Mouse (Mus musculus) left cerebral cortex, adult 9 months (tissue): ENCODE data around the gene Nrgn.

Experiments used
- DNase-seq, 2 experiments: peaks; one replicate each; pipeline ENCODE4 v3.0.0; 2022; ENCODE audit warnings: low spot score in 2 of 2

Gene Nrgn

DNA sequence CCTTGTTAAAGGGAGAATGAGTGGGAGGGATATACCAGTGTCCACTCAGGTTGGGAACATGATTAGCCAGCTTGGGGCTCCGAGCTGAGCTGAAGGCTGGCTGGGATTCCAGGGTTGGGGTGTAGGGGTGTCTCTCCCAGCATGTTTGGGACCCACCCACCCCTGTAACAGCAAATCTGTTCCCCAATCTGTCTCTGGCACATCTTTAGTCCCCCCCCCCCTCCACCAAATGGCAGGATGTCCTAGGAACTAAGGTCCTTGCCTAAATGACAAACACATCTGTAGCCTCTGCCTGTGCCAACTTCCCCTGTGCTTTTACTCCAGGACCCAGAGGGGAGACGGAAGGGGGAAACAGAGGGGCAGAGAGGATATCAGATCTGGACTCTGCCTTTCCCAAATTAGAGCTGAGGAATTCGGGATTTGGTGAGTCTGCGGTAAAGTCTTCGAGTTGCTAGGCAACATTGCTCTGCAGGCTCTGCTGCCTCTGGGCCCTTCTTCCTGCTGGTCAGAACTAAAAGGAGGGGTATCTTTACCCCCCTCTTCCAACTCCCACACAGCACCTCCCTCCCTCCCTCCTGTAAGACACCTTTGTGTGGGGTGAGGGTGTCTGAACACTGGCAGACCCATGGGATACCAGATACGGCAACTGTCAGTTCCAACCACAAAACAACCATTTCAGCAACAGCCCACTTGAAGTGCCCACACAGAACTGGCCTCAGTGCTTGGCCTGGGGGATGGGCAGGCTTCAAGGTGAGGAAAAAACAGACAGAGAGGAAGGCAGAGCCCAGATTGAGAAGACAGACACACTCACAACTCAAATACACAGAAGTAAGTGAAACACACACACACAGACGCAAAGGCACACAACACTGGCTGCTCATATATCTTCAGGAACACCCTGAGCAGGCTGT is 2.4 kb upstream of the Nrgn start, which contains the start of gene Siae:
Gene Siae (plus strand): TSS at position 861 of the 911 bp plus-strand sequence.
- peak in 1 of 2 experiments; percentile 72 for DNase-seq

GRCm38 (mm10) chr9:37554279-37554678 is 1.6 kb upstream of the Nrgn start:
- no peak for DNase-seq

GRCm38 (mm10) chr9:37551751-37552531 is 763 bp downstream of the Nrgn start:
- DNase-seq: no peak

- DNase-seq: no peak
Observed at GRCm38 (mm10) chr9:37550435-37550834, 2.3 kb downstream of the Nrgn start.

DNA sequence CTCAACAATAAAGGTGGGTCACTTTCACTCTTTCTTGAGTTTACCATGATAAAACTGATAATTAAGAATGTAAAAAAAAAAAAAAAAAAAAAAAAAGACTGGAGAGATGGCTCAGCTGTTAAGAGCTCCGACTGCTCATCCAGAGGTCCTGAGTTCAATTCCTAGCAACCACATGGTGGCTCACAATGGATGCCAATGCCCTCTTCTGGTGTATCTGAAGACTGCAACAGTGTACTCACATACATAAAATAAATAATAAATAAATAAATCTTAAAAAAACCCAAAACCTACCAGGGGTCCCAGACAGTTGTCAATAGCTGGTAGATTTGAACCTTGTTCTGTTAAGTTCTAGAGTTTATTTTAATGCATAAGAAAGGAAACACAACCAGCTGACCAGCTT is 5.8 kb downstream of the Nrgn start:
- no peak for DNase-seq

DNA sequence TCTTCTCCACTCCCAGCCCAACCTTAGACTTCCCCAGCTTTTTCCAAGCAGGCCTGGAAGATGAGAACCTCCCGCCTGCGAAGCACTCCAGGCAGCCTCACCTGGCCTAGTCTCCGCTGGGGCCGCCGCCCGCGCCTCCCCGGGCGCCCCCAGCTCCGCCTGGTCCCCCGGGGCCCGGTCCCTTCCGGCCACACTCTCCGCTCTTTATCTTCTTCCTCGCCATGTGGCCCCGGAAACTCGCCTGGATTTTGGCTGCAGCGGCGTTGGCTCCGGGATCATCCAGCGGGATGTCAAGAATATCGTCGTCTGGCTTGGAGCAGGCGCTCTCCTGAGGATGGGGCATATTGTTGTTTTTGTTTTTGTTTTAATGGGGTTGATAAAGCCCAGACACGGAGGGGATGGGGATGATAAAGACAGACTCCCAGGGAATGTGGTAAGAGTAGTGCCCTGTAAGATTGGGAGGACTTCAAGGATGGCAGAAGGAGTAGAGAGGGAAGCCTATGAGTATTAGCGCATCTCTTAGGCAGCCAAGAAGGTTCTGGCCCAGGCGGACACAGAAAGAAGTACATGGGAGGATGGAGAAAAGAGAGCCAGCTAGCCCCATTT is 6.8 kb downstream of the Nrgn start:
- no peak for DNase-seq

GRCm38 (mm10) chr9:37545166-37545610 is 7.5 kb downstream of the Nrgn start:
- DNase-seq: no peak

DNA sequence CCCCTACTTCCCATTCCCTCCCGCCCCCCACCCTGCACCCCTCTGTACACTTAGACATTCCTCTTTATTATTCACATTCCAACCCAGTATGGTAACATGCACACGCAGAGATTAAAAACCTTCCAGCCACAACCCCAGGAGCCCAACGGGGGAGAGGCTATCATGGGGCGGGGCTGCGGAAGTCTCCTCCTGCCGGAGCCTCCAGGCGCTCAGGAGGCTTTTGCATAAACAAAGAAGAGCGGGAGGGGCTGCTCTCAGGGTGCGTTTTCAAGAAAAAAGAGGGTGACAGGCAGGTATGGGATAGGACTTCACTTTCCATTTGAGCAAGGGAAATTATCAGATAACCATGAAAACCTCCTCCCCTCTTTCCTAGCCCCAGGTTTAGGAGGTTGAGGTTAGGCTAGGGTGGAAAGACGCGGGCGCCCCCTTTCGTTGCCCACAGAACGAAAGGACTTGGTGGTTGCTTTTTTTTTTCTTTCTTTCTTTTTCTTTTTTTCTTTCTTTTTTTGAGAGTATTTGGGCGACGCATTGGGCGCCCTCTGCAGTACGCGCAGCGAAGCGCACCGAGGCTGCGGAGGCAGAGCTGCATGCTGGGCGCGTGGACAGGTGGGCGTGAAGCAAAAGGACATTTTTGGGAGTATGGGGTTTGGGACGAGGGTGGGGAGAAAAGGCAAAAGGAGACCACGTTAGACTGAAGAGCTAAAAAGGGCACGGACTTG is 8.1 kb downstream of the Nrgn start:
- DNase-seq: peak in 1 of 2 experiments; percentile 84

DNA sequence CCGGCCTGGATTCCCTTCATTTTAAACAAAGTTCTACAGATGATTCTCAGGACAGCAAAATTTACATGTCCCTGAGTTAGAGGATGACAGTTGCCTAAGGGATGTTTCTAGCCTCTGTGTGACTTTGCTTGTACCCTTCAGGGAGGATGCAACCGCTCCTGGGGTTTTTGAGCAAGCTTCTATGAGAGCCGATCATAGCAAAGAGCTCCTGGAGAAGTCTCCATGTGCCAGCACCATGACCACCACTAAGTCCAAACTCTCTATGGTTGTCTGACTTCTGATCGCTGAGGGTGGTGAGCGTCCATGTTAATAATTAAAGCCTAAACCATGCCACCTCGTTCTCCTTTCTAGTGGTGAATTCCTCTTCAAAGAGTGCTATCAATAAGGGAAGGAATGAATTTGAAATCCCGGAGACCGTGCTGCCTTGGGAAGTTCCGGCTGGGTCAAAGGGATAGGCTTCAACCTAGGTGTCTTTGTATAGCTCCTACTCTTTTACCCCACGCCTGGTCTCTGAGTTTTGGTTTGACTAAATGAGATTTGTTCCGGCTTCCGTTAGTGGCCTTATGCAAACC is 8.7 kb downstream of the Nrgn start:
- no peak for DNase-seq

DNA sequence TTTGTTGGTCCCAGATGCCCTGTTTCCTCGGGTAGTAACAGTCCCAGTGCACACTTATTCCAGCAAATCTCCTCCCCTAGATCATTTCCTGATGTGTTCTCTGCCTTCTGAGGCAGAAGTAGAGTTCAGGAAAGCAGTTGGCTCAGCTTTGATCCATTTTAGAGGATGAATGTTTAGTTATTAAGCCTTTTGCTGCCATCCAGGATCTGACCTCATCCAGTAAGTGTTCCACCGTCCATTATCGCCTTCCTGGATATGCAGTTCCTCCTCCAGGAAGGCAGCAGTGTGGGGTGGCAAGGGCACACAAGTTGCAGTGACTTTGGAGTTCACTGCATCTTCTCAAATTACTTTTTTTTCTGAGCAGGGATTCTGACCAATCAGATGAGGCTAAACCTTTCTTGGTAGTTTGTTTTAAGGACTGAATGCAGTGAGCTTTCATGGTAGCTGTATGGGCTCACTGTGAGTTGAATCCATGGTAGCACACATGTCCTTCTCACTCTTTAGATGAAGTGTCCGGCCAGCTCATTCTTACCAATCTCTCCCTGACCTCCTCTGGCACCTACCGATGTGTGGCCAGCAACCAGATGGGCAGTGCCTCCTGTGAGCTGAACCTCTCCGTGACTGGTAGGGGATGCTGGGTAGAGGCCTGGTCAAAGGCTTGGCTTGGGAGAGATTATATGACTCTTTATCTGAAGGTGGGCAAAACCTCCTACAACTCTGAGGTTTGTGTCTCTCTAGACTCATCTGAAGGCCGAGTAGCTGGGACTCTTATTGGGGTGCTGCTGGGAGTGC is 10.7 kb downstream of the Nrgn start:
- no peak for DNase-seq

DNA sequence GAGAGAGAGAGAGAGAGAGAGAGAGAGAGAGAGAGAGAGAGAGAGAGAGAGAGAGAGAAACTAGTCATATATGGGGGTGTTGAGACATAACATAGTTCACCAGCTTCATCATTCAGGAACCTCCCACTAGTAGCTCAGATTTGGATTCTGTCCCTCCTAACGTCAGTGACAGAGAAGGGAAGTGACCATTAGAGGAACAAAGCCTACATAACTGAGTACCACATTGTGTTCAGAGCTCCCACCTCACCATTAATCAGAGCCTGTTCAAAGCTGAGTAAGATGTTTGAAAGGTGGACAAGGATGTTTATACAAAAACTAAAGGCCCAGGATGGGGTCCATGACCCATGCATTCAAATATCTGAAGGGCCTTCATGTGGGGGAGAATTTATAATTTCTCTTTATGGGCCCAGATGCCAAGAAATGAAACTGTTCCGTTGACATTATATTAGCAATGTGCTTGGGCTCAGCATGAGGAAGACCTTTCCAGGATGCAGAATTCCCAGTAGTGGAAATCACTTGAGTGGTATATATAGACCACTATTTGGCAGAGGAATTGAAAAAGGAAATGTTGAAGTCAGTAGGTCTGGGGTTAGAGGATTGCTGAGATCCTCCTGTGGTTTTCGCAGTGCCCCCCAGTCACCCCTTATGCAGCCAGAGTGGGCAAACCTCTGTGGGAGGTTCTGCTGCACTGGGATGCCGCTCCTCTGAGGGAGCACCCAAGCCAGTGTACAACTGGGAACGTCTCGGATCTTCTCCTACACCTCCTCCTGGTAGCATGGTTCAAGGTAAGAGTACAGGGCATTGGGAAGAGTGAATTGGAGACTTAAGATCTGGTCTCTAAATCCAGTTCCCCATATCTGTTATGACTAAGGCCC is 11.8 kb downstream of the Nrgn start:
- DNase-seq: no peak

DNA sequence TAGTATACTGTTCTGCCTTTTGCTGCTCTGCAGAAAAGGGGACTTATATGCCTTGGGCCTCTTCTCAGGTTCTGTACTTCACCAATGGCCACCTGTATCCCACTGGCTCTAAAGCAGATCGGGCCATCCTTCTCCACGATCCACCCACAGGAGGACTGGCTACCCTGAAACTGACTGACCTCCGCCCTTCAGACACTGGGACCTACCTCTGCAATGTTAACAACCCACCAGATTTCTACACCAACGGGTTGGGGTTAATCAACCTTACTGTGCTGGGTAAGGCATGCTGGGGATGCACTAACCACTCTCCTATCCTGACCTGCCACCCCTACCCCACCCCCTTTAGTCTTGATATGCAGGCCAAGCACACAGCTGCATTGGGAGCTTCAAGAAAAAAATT is 12.5 kb downstream of the Nrgn start:
- no peak for DNase-seq

DNA sequence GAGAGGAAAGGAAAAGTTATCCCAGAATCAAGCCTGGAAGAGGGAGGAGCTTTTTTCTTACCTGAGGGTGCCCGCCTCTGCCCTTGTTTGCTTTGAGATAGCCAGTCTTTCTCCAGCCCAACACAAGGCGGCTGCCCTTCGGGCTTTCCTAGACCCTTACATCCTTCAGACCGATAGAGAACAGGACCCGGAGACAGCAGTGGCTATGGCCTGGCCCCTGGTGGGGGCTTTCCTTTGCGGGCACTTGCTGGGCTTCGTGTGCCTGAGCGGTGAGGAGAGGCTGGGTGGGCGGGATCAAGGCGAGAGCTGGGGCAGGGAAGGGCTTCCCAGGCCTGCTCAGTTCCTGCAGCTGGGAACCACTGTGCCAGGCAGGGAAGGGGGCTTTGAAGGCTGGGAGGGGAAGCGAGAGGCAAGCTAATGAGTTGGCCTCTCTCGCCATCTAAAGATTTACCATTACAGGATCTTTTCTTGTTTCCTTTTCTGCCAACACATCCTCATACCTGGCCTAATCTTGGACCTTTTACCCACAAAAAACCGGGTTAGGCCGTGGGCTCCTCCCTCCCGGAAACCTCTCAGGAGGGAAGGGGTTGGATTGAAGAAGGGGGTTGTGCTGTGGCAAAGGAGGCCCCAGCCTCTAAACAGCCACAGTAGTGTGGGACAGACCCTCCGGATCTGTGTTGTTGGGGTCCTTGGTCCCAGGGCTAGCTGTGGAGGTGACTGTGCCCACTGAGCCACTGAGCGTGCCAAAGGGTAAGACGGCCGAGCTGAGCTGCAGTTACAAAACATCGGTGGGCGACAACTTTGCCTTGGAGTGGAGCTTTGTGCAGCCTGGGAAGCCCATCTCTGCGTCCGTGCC is 13.3 kb downstream of the Nrgn start, which contains the start of gene Vsig2:
Gene Vsig2 (plus strand): TSS at position 86 of the 856 bp plus-strand sequence.
- no peak for DNase-seq

DNA sequence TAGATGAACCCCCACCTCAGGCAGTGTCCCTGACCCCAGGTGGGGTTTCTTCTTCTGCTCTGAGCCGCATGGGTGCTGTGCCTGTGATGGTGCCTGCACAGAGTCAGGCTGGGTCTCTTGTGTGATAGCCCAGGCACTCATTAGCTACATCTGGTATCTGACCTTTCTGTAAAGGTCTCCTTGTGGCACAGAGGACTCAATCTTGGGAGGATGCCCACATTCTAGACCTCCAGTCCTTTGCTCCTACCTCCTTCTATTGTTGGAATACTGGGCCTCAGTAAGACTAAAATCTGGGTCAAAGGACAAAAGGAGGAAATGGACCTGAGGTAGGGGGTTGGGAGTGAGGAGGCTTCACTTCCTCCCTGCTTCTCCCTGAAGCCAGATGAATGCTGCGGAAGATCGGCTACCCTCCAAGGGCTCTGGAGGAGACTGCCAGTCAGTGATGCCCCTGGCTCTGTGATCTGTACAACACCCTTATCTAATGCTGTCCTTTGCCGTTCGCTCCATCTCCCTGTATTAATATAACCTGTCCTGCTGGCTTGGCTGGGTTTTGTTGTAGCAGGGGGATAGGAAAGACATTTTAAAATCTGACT is 14.9 kb downstream of the Nrgn start:
- no peak for DNase-seq

DNA sequence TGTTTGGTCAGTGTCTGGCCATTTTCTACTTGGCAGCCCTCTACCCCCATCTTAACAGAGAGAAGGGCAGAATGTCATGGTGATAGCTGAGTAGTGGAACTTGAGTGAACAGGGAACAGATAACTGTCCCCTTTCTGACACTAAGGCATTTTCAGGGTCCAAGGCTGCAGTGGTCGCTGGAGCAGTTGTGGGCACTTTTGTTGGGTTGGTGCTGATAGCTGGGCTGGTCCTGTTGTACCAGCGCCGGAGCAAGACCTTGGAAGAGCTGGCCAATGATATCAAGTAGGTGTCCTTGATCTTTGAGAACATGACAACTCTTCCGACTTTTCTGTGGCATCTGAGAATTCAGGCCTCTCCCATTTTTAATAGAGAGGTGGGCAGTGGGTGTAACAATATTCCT is 15.9 kb downstream of the Nrgn start:
- no peak for DNase-seq

GRCm38 (mm10) chr9:37530888-37531705 is 21.6 kb downstream of the Nrgn start:
- no peak for DNase-seq
